ENCODE assay signal across 25 mouse cellular contexts in genomic region chr12:59623147-59623546, GRCm38 (mm10).
"Had no signal": no experiment of that assay in that cellular context is flagged by ENCODE, and none has a peak within 500 bp of the region (broad histone marks: within the 10 kb centered on the region; RNA-seq: fewer than 3 reads in every experiment).

No protein-coding gene starts in this region.

- DNase-seq: gastrocnemius, postnatal 14 days; gastrocnemius, postnatal 36 days; heart, adult 11 months; heart, adult 2 months; heart, postnatal 14 days; heart, postnatal 36 days; kidney, adult 11 months; kidney, adult 2 months; kidney, adult 9 months; kidney, postnatal 25 days; kidney, postnatal 4 days; layer of hippocampus, postnatal 36 days; left cerebral cortex, postnatal 4 days had no signal

- H3K27ac ChIP-seq: heart, adult 2 months; heart, embryonic 13.5 days; heart, embryonic 15.5 days; hindbrain, embryonic 13.5 days; hindbrain, embryonic 15.5 days; hindbrain, postnatal 0 days; kidney, embryonic 15.5 days; kidney, postnatal 0 days; layer of hippocampus, adult 2 months; limb, embryonic 13.5 days; limb, embryonic 15.5 days; liver, embryonic 12.5 days; liver, embryonic 14.5 days had no signal

- H3K4me3 ChIP-seq: heart, adult 2 months; heart, embryonic 13.5 days; heart, embryonic 15.5 days; hindbrain, embryonic 13.5 days; hindbrain, embryonic 15.5 days; kidney, embryonic 15.5 days; layer of hippocampus, adult 2 months; limb, embryonic 13.5 days; limb, embryonic 15.5 days; liver, embryonic 12.5 days had no signal

- H3K4me1 ChIP-seq: heart, embryonic 13.5 days; heart, embryonic 15.5 days; hindbrain, embryonic 13.5 days; hindbrain, embryonic 15.5 days; kidney, embryonic 15.5 days; limb, embryonic 13.5 days; limb, embryonic 15.5 days; liver, embryonic 12.5 days had no signal
